Mouse (Mus musculus): ENCODE data around the gene Prrt3. TPM values are rescaled to one million over a fixed set of nuclear protein-coding genes. Genes with fewer than 3 reads are reported as not detected.

The Prrt3 gene
- total RNA-seq (2014; fragmentation: Nextera tagmentation): 0.37 TPM in 1 of 2 replicates, not detected in the other
- not detected in 2 replicates for total RNA-seq (2017)

GRCm38 (mm10) chr6:113501388-113502084, at the start of gene Prrt3:
TSS of gene Prrt3 (minus strand) at chr6:113501931.
- ATAC-seq (replicated peaks; ENCODE audit: low FRiP score, low TSS enrichment, poor library complexity, severe bottlenecking): no peak

GRCm38 (mm10) chr6:113543906-113544481, 42.3 kb upstream of the Prrt3 start:
- ATAC-seq (replicated peaks; ENCODE audit: low FRiP score, low TSS enrichment, poor library complexity, severe bottlenecking): peak; percentile 84

- no peak for ATAC-seq (replicated peaks; ENCODE audit: low FRiP score, low TSS enrichment, poor library complexity, severe bottlenecking)
Measured at GRCm38 (mm10) chr6:113541610-113542009, 39.9 kb upstream of the Prrt3 start.

GRCm38 (mm10) chr6:113534886-113535285, 33.2 kb upstream of the Prrt3 start:
- ATAC-seq (replicated peaks; ENCODE audit: low FRiP score, low TSS enrichment, poor library complexity, severe bottlenecking): no peak

GRCm38 (mm10) chr6:113531840-113532404, 30.2 kb upstream of the Prrt3 start:
- ATAC-seq (replicated peaks; ENCODE audit: low FRiP score, low TSS enrichment, poor library complexity, severe bottlenecking): no peak

- ATAC-seq (replicated peaks; ENCODE audit: low FRiP score, low TSS enrichment, poor library complexity, severe bottlenecking): peak; percentile 87
Measured at GRCm38 (mm10) chr6:113530932-113531839, 29.5 kb upstream of the Prrt3 start, which contains the start of the genes Emc3 and Fancd2. TSS of gene Emc3 (minus strand) at chr6:113531652. TSS of gene Fancd2 (plus strand) at chr6:113531682.

GRCm38 (mm10) chr6:113523420-113523819, 21.7 kb upstream of the Prrt3 start:
- ATAC-seq (replicated peaks; ENCODE audit: low FRiP score, low TSS enrichment, poor library complexity, severe bottlenecking): no peak

GRCm38 (mm10) chr6:113522310-113522709, 20.6 kb upstream of the Prrt3 start:
- no peak for ATAC-seq (replicated peaks; ENCODE audit: low FRiP score, low TSS enrichment, poor library complexity, severe bottlenecking)

- ATAC-seq (replicated peaks; ENCODE audit: low FRiP score, low TSS enrichment, poor library complexity, severe bottlenecking): peak; percentile 52
Measured at GRCm38 (mm10) chr6:113517434-113518080, 15.8 kb upstream of the Prrt3 start.

GRCm38 (mm10) chr6:113514600-113514999, 12.9 kb upstream of the Prrt3 start:
- peak; percentile 75 for ATAC-seq (replicated peaks; ENCODE audit: low FRiP score, low TSS enrichment, poor library complexity, severe bottlenecking)

- no peak for ATAC-seq (replicated peaks; ENCODE audit: low FRiP score, low TSS enrichment, poor library complexity, severe bottlenecking)
Measured at GRCm38 (mm10) chr6:113513944-113514343, 12.2 kb upstream of the Prrt3 start.

- 0 out of 2 replicates have a peak, but pooled peaks have one; percentile 4 for ATAC-seq (replicated peaks; ENCODE audit: low FRiP score, low TSS enrichment, poor library complexity, severe bottlenecking)
Measured at GRCm38 (mm10) chr6:113508947-113509280, 7.2 kb upstream of the Prrt3 start.

GRCm38 (mm10) chr6:113508272-113508946, 6.7 kb upstream of the Prrt3 start:
- peak; percentile 77 for ATAC-seq (replicated peaks; ENCODE audit: low FRiP score, low TSS enrichment, poor library complexity, severe bottlenecking)

- no peak for ATAC-seq (replicated peaks; ENCODE audit: low FRiP score, low TSS enrichment, poor library complexity, severe bottlenecking)
Measured at GRCm38 (mm10) chr6:113507130-113507529, 5.4 kb upstream of the Prrt3 start.

- no peak for ATAC-seq (replicated peaks; ENCODE audit: low FRiP score, low TSS enrichment, poor library complexity, severe bottlenecking)
Measured at GRCm38 (mm10) chr6:113505689-113506088, 4.0 kb upstream of the Prrt3 start.

GRCm38 (mm10) chr6:113502801-113503200, 1.1 kb upstream of the Prrt3 start:
- ATAC-seq (replicated peaks; ENCODE audit: low FRiP score, low TSS enrichment, poor library complexity, severe bottlenecking): no peak

GRCm38 (mm10) chr6:113499346-113499745, 2.4 kb downstream of the Prrt3 start:
- no peak for ATAC-seq (replicated peaks; ENCODE audit: low FRiP score, low TSS enrichment, poor library complexity, severe bottlenecking)

- peak; percentile 23; the same call in 1 of the 2 replicates for ATAC-seq (replicated peaks; ENCODE audit: low FRiP score, low TSS enrichment, poor library complexity, severe bottlenecking)
Measured at GRCm38 (mm10) chr6:113495071-113495675, 6.6 kb downstream of the Prrt3 start.

All from megakaryocyte-erythroid progenitor cell, adult 5-6 weeks (primary cell).